Mouse (Mus musculus): ENCODE results near the gene Olfr307.
"Not testable (repeated sequence)": the region's sequence is repeated elsewhere in the genome, so short reads cannot be mapped to it uniquely, and the experiment has no call there.

Olfr307 gene

DNA sequence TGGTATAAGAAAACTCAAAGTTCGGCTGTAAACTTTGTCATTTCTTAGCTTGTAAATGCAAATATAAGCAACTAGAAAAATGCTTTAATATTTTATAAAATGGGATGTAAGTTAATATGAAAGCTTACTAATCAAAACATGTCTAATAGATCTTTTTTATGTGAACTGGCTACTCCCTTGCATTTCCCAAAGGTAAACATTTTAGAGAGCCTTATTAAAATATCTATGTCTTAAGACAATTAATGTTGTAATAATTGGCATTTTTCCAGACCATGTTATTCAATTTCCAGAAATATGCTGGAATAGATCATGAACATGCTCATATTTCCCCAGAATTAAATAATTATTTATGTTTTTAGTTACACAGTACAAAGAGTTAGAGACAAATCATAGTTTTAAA, at the start of gene Olfr307:
Olfr307 (minus strand) TSS at position 101 of the 400 bp plus-strand sequence.
- DNase-seq (ENCODE audit: low read depth): no peak

DNA sequence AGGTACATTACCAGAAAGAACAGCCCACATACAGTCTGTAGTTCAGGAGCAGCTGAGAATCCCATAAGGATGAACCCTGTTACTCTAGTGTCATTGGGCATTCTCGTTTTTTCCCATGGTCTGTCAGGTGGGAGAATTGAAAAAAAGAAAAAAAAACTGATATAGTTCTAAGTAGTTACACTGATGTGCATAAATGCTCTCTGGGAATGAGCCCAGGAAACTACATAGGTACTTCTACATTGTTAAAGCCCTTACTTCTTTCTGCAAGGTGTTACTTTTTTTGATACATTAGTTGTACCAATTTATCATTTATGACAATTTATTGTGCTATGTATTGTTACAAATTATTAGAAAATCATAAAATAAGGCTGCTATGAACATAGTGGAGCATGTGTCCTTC, 49.2 kb upstream of the Olfr307 start, which contains the start of gene Olfr304:
Olfr304 (minus strand) TSS at position 101 of the 400 bp plus-strand sequence.
- DNase-seq (ENCODE audit: low read depth): no peak

DNA sequence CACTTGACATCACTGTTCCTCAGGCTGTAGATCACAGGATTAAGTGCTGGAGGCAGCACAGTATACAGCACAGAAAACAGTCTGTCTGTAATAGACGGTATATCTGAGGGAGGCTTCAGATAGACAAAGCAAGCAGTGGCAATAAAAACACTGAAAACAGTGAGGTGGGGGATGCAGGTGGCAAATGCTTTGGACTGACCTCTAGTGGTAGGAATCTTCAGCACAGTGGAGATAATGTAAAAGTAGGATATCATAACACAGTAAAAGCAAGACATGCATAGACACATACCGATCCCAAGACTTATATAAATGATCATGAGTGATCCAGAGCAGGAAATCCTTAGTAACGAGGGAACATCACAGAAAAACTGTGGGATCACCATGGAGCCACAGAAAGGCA, 48.4 kb upstream of the Olfr307 start:
- no peak for DNase-seq (ENCODE audit: low read depth)

DNA sequence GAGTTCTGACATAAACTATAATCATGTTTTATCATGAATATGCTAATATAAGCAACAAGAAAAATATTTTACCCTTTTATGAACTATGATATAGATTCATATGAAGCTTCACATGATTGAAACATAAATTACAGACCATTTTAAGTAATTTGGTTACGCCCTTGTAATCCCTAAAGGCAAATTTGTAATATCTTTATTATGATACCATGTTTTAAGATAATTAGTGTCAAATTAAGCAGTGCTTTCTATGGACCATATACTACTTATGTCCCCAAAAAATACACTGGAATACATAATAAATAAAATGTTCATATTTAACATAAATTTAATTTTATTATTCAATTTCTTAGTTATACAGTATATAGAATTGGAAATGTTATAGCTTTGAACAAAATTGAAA, 29.4 kb upstream of the Olfr307 start, which contains the start of gene Olfr305:
Olfr305 (minus strand) TSS at position 101 of the 400 bp plus-strand sequence.
- DNase-seq (ENCODE audit: low read depth): no peak

DNA sequence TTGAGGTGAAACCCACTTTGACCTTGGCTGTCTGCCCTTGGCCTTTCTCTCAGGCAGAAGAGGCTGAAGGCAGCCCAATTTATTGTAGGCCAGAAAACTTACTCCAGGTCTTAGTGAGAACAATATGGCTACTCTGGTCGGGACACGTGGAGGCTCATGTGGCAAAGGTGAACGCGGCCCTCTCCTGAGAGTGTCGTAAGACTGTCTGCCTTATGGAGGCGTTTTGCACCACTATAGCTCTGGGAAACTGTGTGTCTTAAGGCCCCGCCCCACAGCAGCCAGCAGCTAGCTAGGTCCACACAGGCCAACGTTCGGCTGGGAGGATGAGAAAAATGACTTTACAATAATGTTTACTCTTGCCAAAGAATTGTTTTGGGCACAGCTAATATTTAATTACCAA, 8.9 kb upstream of the Olfr307 start:
- DNase-seq (ENCODE audit: low read depth): not testable (repeated sequence)

DNA sequence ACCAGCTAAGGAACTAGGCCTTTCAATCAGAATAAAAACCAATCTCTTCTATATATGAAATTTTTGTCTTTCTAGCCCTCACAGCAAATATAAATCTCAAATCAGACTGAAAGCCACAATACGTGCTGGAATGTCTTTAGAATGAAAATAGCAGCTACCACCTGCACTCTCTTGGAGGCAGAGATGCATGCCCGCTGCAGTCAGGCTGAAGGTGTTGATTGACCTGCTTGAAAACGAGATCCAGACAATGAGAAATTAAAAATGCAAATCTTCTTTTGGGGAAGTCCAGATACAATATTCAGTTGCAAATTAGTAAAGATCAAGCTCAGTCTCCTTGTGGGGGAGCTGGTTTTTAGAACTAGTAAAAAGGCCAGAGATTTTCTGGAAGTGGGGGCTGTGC, 6.9 kb upstream of the Olfr307 start:
- DNase-seq (ENCODE audit: low read depth): no peak

DNA sequence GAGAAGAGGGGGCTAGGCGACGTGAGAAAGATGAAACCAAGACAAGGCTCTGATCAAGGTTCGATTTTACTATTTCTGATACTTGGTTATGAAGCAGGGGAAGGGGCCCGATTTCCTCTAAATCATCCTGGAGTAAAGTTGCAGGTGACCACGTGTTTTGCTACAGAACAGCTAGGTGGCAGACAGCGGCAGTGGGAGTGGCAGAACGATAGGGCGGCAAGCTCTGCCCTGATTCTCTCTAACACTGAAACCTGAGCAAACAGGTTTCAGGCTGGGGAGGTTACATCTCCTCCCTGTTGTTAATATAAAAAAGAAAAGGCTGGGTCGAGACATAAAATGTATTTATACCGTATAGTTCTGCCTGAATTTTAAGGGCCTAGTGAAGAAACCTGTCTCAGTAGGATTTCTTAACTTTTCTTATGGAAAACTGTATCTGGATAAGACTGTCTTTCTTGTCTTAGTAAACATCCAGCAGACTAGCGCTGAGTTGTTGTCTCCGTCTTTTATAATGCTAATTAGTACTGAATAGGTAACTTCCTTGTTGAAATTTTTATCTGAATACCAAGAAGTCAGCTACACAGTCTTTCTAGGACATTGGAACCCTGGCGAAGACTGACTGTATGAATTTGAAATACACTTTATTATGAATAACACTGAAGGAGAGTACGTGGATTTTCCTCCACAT, 5.6 kb upstream of the Olfr307 start:
- no peak for DNase-seq (ENCODE audit: low read depth)

DNA sequence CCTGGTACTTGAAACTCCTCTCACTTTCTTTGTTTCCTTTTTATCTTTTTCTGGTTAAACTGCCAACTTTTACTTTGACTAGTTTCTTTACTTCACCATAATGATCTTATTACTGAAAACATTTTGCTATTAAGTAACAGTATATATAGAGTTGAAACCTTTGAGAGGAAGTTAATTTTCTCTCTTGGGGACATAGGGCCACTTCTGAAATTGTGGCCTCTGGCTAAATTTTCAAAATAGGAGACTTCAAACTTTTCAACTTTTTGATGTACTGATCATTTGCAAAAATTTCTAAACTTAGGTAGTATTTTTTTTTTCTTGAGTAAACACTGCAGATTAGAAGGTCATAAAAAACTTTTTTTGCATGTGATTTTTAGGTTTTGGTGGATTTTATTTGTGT, 11.9 kb downstream of the Olfr307 start, which contains the start of gene Olfr308:
Olfr308 (minus strand) TSS at position 101 of the 400 bp plus-strand sequence.
- DNase-seq (ENCODE audit: low read depth): no peak

DNA sequence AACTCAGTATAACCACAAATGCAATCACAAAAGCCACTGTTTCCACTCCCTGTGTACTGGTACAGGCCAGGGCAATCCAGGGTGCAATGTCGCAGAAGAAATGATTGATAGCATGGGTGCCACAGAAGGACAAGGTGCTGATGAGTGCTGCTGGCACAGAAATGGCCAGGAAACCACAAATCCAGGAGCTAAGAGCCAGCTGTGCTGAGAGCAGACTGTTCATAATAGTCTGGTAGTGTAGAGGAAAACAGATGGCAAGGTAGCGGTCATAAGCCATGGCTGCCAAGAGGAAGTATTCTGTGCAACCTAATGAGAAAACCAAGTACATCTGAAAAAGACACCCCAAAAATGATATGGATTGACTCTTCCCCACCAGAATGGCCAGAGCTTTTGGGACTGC, 16.1 kb downstream of the Olfr307 start:
- DNase-seq (ENCODE audit: low read depth): no peak

DNA sequence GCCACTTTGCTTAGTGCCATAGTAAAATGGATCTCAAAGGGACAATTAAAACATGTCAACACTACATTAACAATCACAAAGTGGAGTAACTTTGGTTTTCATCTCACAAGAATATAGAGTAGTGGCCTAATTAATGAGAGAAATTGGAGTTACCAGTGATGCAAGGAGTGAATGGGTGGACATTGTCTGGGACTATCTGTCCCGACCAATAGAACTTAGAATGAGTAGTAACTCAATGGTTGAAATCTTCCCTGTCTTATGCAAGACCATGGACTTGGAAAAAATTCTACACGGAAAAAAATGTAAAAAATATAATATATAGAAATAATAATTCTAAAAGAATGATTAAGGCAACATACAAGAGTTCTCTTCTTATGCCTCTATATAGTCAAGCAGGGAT, 23.8 kb downstream of the Olfr307 start, which contains the start of gene Olfr309:
Olfr309 (minus strand) TSS at position 101 of the 400 bp plus-strand sequence.
- DNase-seq (ENCODE audit: low read depth): no peak

All from induced T-regulatory cell, adult 2 months (primary cell).